Mouse (Mus musculus) liver, embryonic 14.5 days (tissue): ENCODE data around the gene Gas7.

Experiments
- CTCF ChIP-seq: IDR thresholded peaks from 2 replicates; pipeline ENCODE4 v1.5.1; 2016; ENCODE audit warnings: antibody characterized with exemption, low read depth, control low read depth
- EP300 ChIP-seq: IDR thresholded peaks from 2 replicates; pipeline ENCODE4 v1.6.1; 2016; ENCODE audit warnings: antibody characterized with exemption, low read depth

- TF ChIP-seq CTCF (no peak), EP300 (no peak)
Measured at GRCm38 (mm10) chr11:67510831-67511230, 55.6 kb downstream of the Gas7 start.
